Comparison of ENCODE assay signal across 16 mouse cellular contexts in genomic region chr9:95266179-95266578, GRCm38 (mm10).
DNase-seq lines count a peak whose midpoint lies in the region; ATAC-seq and TF ChIP-seq lines count a peak whose summit lies in the region.
"Had no signal": no experiment of that assay in that cellular context is flagged by ENCODE, and none has a peak within 500 bp of the region (broad histone marks: within the 10 kb centered on the region; RNA-seq: fewer than 3 reads in every experiment).

No protein-coding gene starts in this region.

- ATAC-seq in Patski, result peak; percentile 51
- no peak for ATAC-seq in activated CD4-positive, CD25-positive, alpha-beta regulatory T cell, adult 4 months
- ATAC-seq: forebrain, embryonic 13.5 days; forebrain, postnatal 0 days had no signal

- POLR2A ChIA-PET in Patski (lab: Charles Lee), result no interaction called here

- DNase-seq in adrenal gland, postnatal 14 days, result peak; percentile 5
- DNase-seq in adrenal gland, postnatal 36 days, result no peak
- DNase-seq in 3T3-L1 (ENCODE audit: low read depth, low spot score), result peak; percentile 8
- DNase-seq in Patski (ENCODE audit: low read depth, low spot score), result peak; percentile 37
- DNase-seq: adrenal gland, adult 8-10 months; adrenal gland, postnatal 25 days; cerebellum, adult 11-12 months; cerebellum, adult 2 months; cerebellum, adult 9-10 months; cerebellum, postnatal 10 days; cerebellum, postnatal 25 days; forebrain, postnatal 0 days had no signal

- in situ Hi-C loops in Patski (cut with MboI; ENCODE audit: low pct_unique_long_range_greater_than_20kb), result loop anchor here (5.0 kb wide), 1 partner anchor 126 kb away; no protein-coding TSS in a partner anchor

- H3K27me3 ChIP-seq in Patski, result no peaks in the 10 kb centered on the region
- H3K27me3 ChIP-seq: embryonic facial prominence, embryonic 12.5 days; forebrain, embryonic 13.5 days; forebrain, embryonic 15.5 days had no signal

- CTCF ChIA-PET in Patski (lab: Charles Lee), result interaction anchor here (1.0 to 1.2 kb wide), 2 partner anchors 12 to 139 kb away, joined by 3 read pairs; no protein-coding TSS in a partner anchor

- TF ChIP-seq CTCF in Patski (IDR thresholded peaks at IDR 0.05), result no peak

Comparison
In these comparisons a context has a peak if more than half of its experiments do, and no peak if none do; other contexts are left out.
1. DNase-seq: peak in adrenal gland, postnatal 14 days (single experiment), 3T3-L1 (single experiment) and Patski (single experiment); none in adrenal gland, postnatal 36 days (0 of 2).